Mouse (Mus musculus) liver, postnatal 0 days (tissue): ENCODE results near the gene Olfr427.

Experiments
- CTCF ChIP-seq: sonication (generic); IDR thresholded peaks from 2 replicates; pipeline ENCODE4 v1.5.1; 2016; ENCODE audit warnings: antibody characterized with exemption, low read depth
- EP300 ChIP-seq: IDR thresholded peaks from 2 replicates; pipeline ENCODE4 v1.6.1; 2016; ENCODE audit warnings: antibody characterized with exemption, low read depth, mild to moderate bottlenecking

GRCm38 (mm10) chr1:174096591-174096990 is at the start of gene Olfr427:
- TF ChIP-seq CTCF (no peak), EP300 (no peak)
